Mouse (Mus musculus) liver, adult (tissue): ENCODE data around the gene Rerg.

Experiments used
- GATA4 ChIP-seq: IDR thresholded peaks from 2 replicates; pipeline ENCODE4 v1.6.1; 2014; ENCODE audit warnings: mild to moderate bottlenecking, low read length; ENCODE audit not compliant: insufficient replicate concordance

Rerg gene

GRCm38 (mm10) chr6:137143818-137144525, 26.3 kb downstream of the Rerg start:
- TF ChIP-seq GATA4 = no peak

DNA sequence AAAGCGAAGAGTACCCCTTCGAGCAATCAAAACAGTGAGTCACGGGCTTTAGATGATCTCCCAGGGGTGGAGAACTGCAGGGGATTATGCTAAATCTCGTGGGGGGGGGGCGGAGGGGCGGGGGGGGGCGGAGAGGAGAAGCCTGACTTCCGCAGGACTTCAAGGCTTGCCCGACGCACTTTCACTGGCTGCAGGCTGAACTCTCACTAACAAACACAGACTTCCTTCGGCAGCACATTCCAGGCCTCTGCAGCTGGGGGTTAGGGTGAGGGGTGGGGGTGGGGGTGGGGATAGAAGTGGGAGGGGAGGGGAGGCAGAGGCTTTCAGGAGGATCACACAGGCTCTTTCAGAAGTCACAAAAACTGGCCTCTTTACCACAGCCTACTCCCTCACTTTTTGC, 27.5 kb downstream of the Rerg start:
- no peak for TF ChIP-seq GATA4

GRCm38 (mm10) chr6:137141247-137141820, 29.0 kb downstream of the Rerg start:
- no peak for TF ChIP-seq GATA4

GRCm38 (mm10) chr6:137138822-137139221, 31.5 kb downstream of the Rerg start:
- TF ChIP-seq GATA4 = no peak

- TF ChIP-seq GATA4 = no peak
These were observed 31.9 kb downstream of the Rerg start for GRCm38 (mm10) chr6:137138391-137138790.

DNA sequence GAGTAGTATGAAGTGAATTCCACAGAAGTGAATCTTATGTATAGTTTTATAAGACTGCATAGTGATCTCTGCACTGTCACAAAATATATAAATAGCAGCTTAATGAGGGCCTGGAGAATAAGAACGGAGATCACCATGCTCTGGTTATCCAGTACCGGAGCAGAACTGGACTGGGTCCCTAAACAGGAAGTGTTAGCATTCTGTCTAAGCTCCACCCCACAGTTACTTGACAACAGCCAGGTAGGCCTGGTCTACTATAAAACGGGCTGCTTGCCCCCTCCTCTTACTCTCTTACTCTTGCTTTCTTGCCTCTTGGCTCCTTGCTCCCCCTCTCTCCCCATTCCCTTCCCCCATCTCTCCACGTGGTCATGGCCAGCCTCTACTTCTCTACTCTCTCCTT, 33.9 kb downstream of the Rerg start:
- TF ChIP-seq GATA4 = no peak

- no peak for TF ChIP-seq GATA4
These were observed 34.5 kb downstream of the Rerg start for GRCm38 (mm10) chr6:137135506-137136391.

DNA sequence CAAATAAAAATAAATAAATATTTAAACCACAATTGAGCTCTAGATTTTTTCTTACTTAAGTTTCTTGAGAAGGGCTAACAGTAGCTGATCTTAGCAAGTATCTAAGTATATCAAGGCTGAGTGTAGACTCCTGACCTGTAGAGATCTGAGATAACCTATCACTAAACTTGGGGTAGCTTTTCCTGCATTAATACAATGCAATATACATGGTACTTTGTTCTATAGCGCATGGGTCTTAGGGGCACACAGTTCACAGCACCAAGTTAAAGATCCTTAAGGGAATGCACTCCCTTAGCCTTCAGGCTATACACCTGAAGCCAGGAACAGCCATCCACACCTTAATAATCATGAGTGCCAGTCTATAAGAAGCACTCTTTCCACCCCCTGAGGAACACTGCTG, 38.5 kb downstream of the Rerg start:
- TF ChIP-seq GATA4 = no peak

GRCm38 (mm10) chr6:137131349-137131748, 38.9 kb downstream of the Rerg start:
- no peak for TF ChIP-seq GATA4

GRCm38 (mm10) chr6:137126861-137127260, 43.4 kb downstream of the Rerg start:
- no peak for TF ChIP-seq GATA4

- TF ChIP-seq GATA4 = no peak
These were observed 44.1 kb downstream of the Rerg start for GRCm38 (mm10) chr6:137126224-137126623.

DNA sequence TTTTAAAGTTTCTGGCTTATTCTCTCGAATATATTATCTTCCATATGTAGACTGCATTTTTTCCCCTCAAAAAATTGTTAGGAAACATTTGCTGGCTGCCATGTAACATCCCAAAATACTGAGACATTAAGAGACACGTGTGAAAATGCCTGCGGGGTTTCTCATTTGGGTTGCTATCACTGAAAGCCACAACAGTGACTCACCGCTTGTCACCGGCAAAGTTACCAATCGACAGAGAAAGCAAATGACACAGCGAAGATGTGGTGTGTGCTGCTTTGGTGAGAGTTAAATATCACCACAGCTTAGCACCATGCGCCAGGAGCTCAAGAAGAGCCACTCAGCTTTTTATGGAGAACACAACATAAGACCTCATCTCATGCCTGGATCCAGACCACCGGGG, 44.9 kb downstream of the Rerg start:
- TF ChIP-seq GATA4 = no peak

- no peak for TF ChIP-seq GATA4
These were observed 45.3 kb downstream of the Rerg start for GRCm38 (mm10) chr6:137125006-137125405.

DNA sequence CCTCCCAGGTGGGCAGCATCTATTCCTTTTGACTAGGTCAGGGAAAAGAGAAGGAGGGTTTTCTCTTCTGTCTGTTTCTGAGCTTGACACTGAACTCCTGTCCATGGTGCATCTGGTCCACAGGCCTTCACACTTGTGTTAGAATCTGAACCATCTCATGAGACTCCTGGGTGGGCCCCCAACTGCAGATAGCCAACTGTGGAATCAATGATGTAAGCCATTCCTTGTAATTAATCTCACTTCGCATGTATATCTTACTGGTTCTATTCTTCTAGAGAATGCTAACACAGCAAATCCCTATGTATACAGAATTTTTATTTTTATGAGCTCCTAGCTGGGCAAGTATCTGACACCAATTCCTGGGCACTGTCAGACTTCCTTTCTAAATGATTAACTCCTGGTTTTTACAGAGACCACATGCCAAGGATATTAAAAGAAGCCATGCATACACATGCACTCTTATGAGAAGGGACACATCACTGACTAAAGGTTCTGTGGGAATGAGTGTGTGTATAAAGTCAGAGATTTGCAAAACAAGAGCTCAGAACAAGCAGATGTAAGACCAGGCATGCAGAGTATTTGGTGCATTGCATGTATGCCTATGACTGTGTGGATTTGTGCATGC, 53.3 kb downstream of the Rerg start:
- no peak for TF ChIP-seq GATA4

GRCm38 (mm10) chr6:137114859-137115258, 55.4 kb downstream of the Rerg start:
- TF ChIP-seq GATA4 = no peak
